Mouse (Mus musculus) hindbrain, embryonic 11.5 days (tissue): ENCODE data around the gene Map1s. TPM values are rescaled to one million over a fixed set of nuclear protein-coding genes. Genes with fewer than 3 reads are reported as not detected.

Experiments used
- ATAC-seq: fragments of 200-750 bp; cut with Nextera tagmentation; 2 replicates; pipeline ENCODE4 v1.8.0; 2017; ENCODE audit warnings: mild to moderate bottlenecking, moderate TSS enrichment, moderate library complexity; ENCODE audit not compliant: low FRiP score
- DNase-seq: peaks from one replicate; pipeline ENCODE4 v3.0.0-alpha.2; 2015; ENCODE audit warnings: low spot score
- H3K27ac ChIP-seq: fragments of 300-500 bp; sonication (generic); 2 replicates; pipeline ENCODE4 v1.5.1; 2014; ENCODE audit warnings: mild to moderate bottlenecking, low read depth, low read length
- H3K27me3 ChIP-seq: fragments of 300-500 bp; sonication (generic); 2 replicates; pipeline ENCODE4 v1.6.1; 2014; ENCODE audit warnings: mild to moderate bottlenecking, low read length, moderate library complexity, mixed read lengths; ENCODE audit not compliant: control insufficient read depth, insufficient read depth
- H3K36me3 ChIP-seq: fragments of 300-500 bp; sonication (generic); 2 replicates; pipeline ENCODE4 v1.6.1; 2014; ENCODE audit warnings: mild to moderate bottlenecking, low read length, moderate library complexity, mixed read lengths; ENCODE audit not compliant: control insufficient read depth, insufficient read depth
- H3K4me1 ChIP-seq: fragments of 300-500 bp; sonication (generic); replicated peaks from 2 replicates; pipeline ENCODE4 v1.6.1; 2014; ENCODE audit warnings: low read length, mixed read lengths; ENCODE audit not compliant: control insufficient read depth, insufficient read depth
- H3K4me2 ChIP-seq: fragments of 300-500 bp; sonication (generic); replicated peaks from 2 replicates; pipeline ENCODE4 v1.6.1; 2014; ENCODE audit warnings: mild to moderate bottlenecking, low read depth, low read length
- H3K4me3 ChIP-seq: fragments of 300-500 bp; sonication (generic); 2 replicates; pipeline ENCODE4 v1.5.1; 2014; ENCODE audit warnings: low read depth, low read length
- H3K9ac ChIP-seq: fragments of 300-500 bp; sonication (generic); 2 replicates; pipeline ENCODE4 v1.6.1; 2014; ENCODE audit warnings: low read depth, low read length
- H3K9me3 ChIP-seq: fragments of 300-500 bp; sonication (generic); 2 replicates; pipeline ENCODE4 v1.6.1; 2016; ENCODE audit warnings: low read length; ENCODE audit not compliant: control insufficient read depth
- WGBS: fragments of 180-500 bp; shearing (Covaris S2); extraction: QIAGEN DNeasy Blood & Tissue Kit; methylation state at CpG from one replicate; pipeline ENCODE4 v1.1.7; 2014; 5-methylcytosine and 5-hydroxymethylcytosine counted together
- polyA plus RNA-seq: library from polyadenylated mRNA; unstranded; fragments of >200 nt; fragmentation: Nextera tagmentation; extraction: Ambion mirVana; gene quantifications from 2 replicates; pipeline ENCODE4 v1.2.1, GENCODE M21; 2014

Map1s gene
- polyA plus RNA-seq, 1 experiment from 2014 or later = 32.3 TPM

- WGBS = 82% methylated on average over 2 of the region's 2 CpGs
- Histone ChIP-seq H3K36me3 (no peaks in the 10 kb centered on the region), H3K27ac (no peak overlapping the region), H3K9me3 (no peaks in the 10 kb centered on the region), H3K4me1 (peaks cover 6% of the 10 kb centered on the region; the same call in 1 of the 2 replicates), H3K4me2 (no peak overlapping the region), H3K9ac (no peak overlapping the region), H3K4me3 (no peak overlapping the region), H3K27me3 (no peaks in the 10 kb centered on the region)
- ATAC-seq = no peak
- DNase-seq = no peak
These were observed 4.8 kb upstream of the Map1s start for GRCm38 (mm10) chr8:70900872-70901387.

- no peak for ATAC-seq
- DNase-seq = no peak
- WGBS = 40% methylated on average over 5 of the region's 5 CpGs
These were observed 3.5 kb upstream of the Map1s start for GRCm38 (mm10) chr8:70902211-70902610.

GRCm38 (mm10) chr8:70903112-70903511 is 2.6 kb upstream of the Map1s start:
- no peak for ATAC-seq
- WGBS = 44% methylated on average over 4 of the region's 4 CpGs
- no peak overlapping the region for H3K9ac ChIP-seq

More at GRCm38 (mm10) chr8:70902211-70902610, 3.5 kb upstream of the Map1s start:
- H3K9ac ChIP-seq = no peak overlapping the region
- no peak overlapping the region for H3K4me2 ChIP-seq
- H3K4me1 ChIP-seq = peaks cover 6% of the 10 kb centered on the region
- H3K36me3 ChIP-seq = no peaks in the 10 kb centered on the region
- H3K9me3 ChIP-seq = no peaks in the 10 kb centered on the region
- no peak overlapping the region for H3K27ac ChIP-seq
- H3K27me3 ChIP-seq = no peaks in the 10 kb centered on the region
- no peak overlapping the region for H3K4me3 ChIP-seq

GRCm38 (mm10) chr8:70903582-70903981 is 2.1 kb upstream of the Map1s start:
- no peak for ATAC-seq
- H3K4me3 ChIP-seq = no peak overlapping the region
- H3K27ac ChIP-seq = no peak overlapping the region
- H3K9me3 ChIP-seq = no peaks in the 10 kb centered on the region
- H3K27me3 ChIP-seq = no peaks in the 10 kb centered on the region
- no peak for DNase-seq
- no peaks in the 10 kb centered on the region for H3K36me3 ChIP-seq
- peaks cover 3% of the 10 kb centered on the region for H3K4me1 ChIP-seq
- no peak overlapping the region for H3K9ac ChIP-seq
- no peak overlapping the region for H3K4me2 ChIP-seq

More at GRCm38 (mm10) chr8:70903112-70903511, 2.6 kb upstream of the Map1s start:
- H3K4me1 ChIP-seq = peaks cover 6% of the 10 kb centered on the region
- H3K27ac ChIP-seq = no peak overlapping the region
- no peaks in the 10 kb centered on the region for H3K36me3 ChIP-seq
- H3K4me3 ChIP-seq = no peak overlapping the region
- H3K9me3 ChIP-seq = no peaks in the 10 kb centered on the region
- no peak for DNase-seq
- no peaks in the 10 kb centered on the region for H3K27me3 ChIP-seq
- no peak overlapping the region for H3K4me2 ChIP-seq

- WGBS = 71% methylated on average over 4 of the region's 4 CpGs
- no peaks in the 10 kb centered on the region for H3K9me3 ChIP-seq
These were observed 1.2 kb upstream of the Map1s start for GRCm38 (mm10) chr8:70904532-70904931.

GRCm38 (mm10) chr8:70905463-70905830 is 285 bp upstream of the Map1s start:
- Histone ChIP-seq H3K4me1 (peaks cover 3% of the 10 kb centered on the region), H3K27ac (0 out of 2 replicates have a peak overlapping the region, but pooled peaks have one; percentile 89), H3K4me3 (peak overlapping the region; percentile 66), H3K4me2 (peak overlapping the region; percentile 92), H3K27me3 (no peaks in the 10 kb centered on the region), H3K9me3 (no peaks in the 10 kb centered on the region), H3K36me3 (no peaks in the 10 kb centered on the region), H3K9ac (peak overlapping the region; percentile 72)
- WGBS = 17% methylated on average over 8 of the region's 8 CpGs
- peak; percentile 68 for ATAC-seq
- DNase-seq = no peak

More at GRCm38 (mm10) chr8:70904532-70904931, 1.2 kb upstream of the Map1s start:
- Histone ChIP-seq H3K27me3 (no peaks in the 10 kb centered on the region), H3K4me3 (no peak overlapping the region), H3K4me2 (no peak overlapping the region), H3K9ac (no peak overlapping the region), H3K4me1 (peaks cover 3% of the 10 kb centered on the region), H3K27ac (no peak overlapping the region), H3K36me3 (no peaks in the 10 kb centered on the region)
- no peak for ATAC-seq
- DNase-seq = no peak

GRCm38 (mm10) chr8:70907518-70907917 is 1.8 kb downstream of the Map1s start:
- Histone ChIP-seq H3K27me3 (no peaks in the 10 kb centered on the region), H3K4me2 (no peak overlapping the region), H3K4me1 (peaks cover 3% of the 10 kb centered on the region), H3K27ac (no peak overlapping the region), H3K9ac (no peak overlapping the region), H3K9me3 (no peaks in the 10 kb centered on the region), H3K4me3 (no peak overlapping the region), H3K36me3 (peaks cover 6% of the 10 kb centered on the region; the same call in 1 of the 2 replicates)
- DNase-seq (no peak), ATAC-seq (no peak)
- 87% methylated on average over 2 of the region's 2 CpGs for WGBS

- H3K9ac ChIP-seq = no peak overlapping the region
- H3K9me3 ChIP-seq = no peaks in the 10 kb centered on the region
- DNase-seq (no peak), ATAC-seq (no peak)
- no peak overlapping the region for H3K27ac ChIP-seq
- H3K27me3 ChIP-seq = no peaks in the 10 kb centered on the region
- H3K4me3 ChIP-seq = no peak overlapping the region
- 79% methylated on average over 5 of the region's 5 CpGs for WGBS
- H3K4me1 ChIP-seq = peaks cover 3% of the 10 kb centered on the region
- H3K36me3 ChIP-seq = peaks cover 24% of the 10 kb centered on the region
- no peak overlapping the region for H3K4me2 ChIP-seq
These were observed 5.9 kb downstream of the Map1s start for GRCm38 (mm10) chr8:70911596-70911995.

- no peak for ATAC-seq
- Histone ChIP-seq H3K4me2 (no peak overlapping the region), H3K36me3 (peaks cover 28% of the 10 kb centered on the region), H3K27ac (no peak overlapping the region), H3K4me3 (no peak overlapping the region), H3K9ac (no peak overlapping the region), H3K4me1 (no peaks in the 10 kb centered on the region), H3K27me3 (no peaks in the 10 kb centered on the region), H3K9me3 (no peaks in the 10 kb centered on the region)
- 95% methylated on average over 30 of the region's 30 CpGs for WGBS
- no peak for DNase-seq
These were observed 7.2 kb downstream of the Map1s start for GRCm38 (mm10) chr8:70912955-70913354.
